Mouse (Mus musculus): Measurements from ENCODE around the gene Snap91.

DNA sequence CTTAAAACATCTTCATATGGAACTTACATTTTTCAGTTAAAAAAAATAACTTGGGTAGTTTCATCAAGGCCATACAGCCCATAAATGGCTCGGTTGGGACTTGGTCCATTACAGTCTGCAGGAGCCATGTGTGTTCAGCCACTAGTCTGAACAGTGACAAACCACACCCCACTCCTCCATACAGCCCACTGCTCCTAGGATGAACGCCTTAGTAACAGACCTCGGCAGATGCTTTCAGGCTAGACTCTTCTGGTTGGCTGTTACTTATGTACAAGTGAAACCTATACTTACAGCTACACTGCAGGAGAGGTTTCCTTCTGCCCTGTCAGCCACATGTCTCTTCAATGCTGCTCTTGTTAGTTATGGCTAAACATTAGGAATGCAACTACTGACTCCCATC lies 85.2 kb downstream of the Snap91 start:
- no peak for TF ChIP-seq CTCF (IDR thresholded peaks at IDR 0.05)
- no peak for TF ChIP-seq EP300 (IDR thresholded peaks at IDR 0.05)

All from lung, postnatal 0 days (tissue).